Mouse (Mus musculus): ENCODE data around the gene Phactr4.

Gene Phactr4

GRCm38 (mm10) chr4:132332880-132333279 lies 89.4 kb downstream of the Phactr4 start:
- no peak for DNase-seq (ENCODE audit: low spot score in 2 of 2)

GRCm38 (mm10) chr4:132331960-132332359 lies 90.3 kb downstream of the Phactr4 start:
- DNase-seq (ENCODE audit: low spot score in 2 of 2), result no peak

GRCm38 (mm10) chr4:132329835-132330354 lies 92.4 kb downstream of the Phactr4 start:
- no peak for DNase-seq (ENCODE audit: low spot score in 2 of 2)

- DNase-seq (ENCODE audit: low spot score in 2 of 2), result peak; percentile 72 to 84
Measured at GRCm38 (mm10) chr4:132329115-132329834, 93.0 kb downstream of the Phactr4 start, which contains the start of gene Trnau1ap. TSS of gene Trnau1ap (minus strand) at chr4:132329538.

- DNase-seq (ENCODE audit: low spot score in 2 of 2), result no peak
Measured at GRCm38 (mm10) chr4:132328391-132328982, 93.8 kb downstream of the Phactr4 start.

- no peak for DNase-seq (ENCODE audit: low spot score in 2 of 2)
Measured at GRCm38 (mm10) chr4:132326481-132326880, 95.8 kb downstream of the Phactr4 start.

- no peak for DNase-seq (ENCODE audit: low spot score in 2 of 2)
Measured at GRCm38 (mm10) chr4:132315711-132316110, 106.6 kb downstream of the Phactr4 start.

GRCm38 (mm10) chr4:132312627-132313026 lies 109.7 kb downstream of the Phactr4 start:
- no peak for DNase-seq (ENCODE audit: low spot score in 2 of 2)

GRCm38 (mm10) chr4:132311801-132312200 lies 110.5 kb downstream of the Phactr4 start:
- no peak for DNase-seq (ENCODE audit: low spot score in 2 of 2)

- no peak for DNase-seq (ENCODE audit: low spot score in 2 of 2)
Measured at GRCm38 (mm10) chr4:132311209-132311608, 111.1 kb downstream of the Phactr4 start.

GRCm38 (mm10) chr4:132309849-132310472 lies 112.3 kb downstream of the Phactr4 start:
- DNase-seq (ENCODE audit: low spot score in 2 of 2), result peak in 1 of 2 experiments; percentile 28

GRCm38 (mm10) chr4:132309140-132309848 lies 113.0 kb downstream of the Phactr4 start:
- peak in 1 of 2 experiments; percentile 24 for DNase-seq (ENCODE audit: low spot score in 2 of 2)

- peak; percentile 69 to 83 for DNase-seq (ENCODE audit: low spot score in 2 of 2)
Measured at GRCm38 (mm10) chr4:132308437-132309139, 113.7 kb downstream of the Phactr4 start.

- no peak for DNase-seq (ENCODE audit: low spot score in 2 of 2)
Measured at GRCm38 (mm10) chr4:132306004-132306403, 116.3 kb downstream of the Phactr4 start.
